Comparison of ENCODE assay signal across 8 mouse cellular contexts in genomic region chr5:63967591-63968141, GRCm38 (mm10). TPM values are rescaled to one million over a fixed set of nuclear protein-coding genes. Genes with fewer than 3 reads are reported as not detected.
A peak's percentile ranks its signal among the peaks of the same experiment; 100 is the strongest.
DNase-seq lines count a peak whose midpoint lies in the region; ATAC-seq and TF ChIP-seq lines count a peak whose summit lies in the region.

No protein-coding gene starts in this region.

- WGBS in heart, embryonic 12.5 days = 10% methylated on average over 12 of the region's 12 CpGs
- under 1% methylated on average over 12 of the region's 12 CpGs for WGBS in limb, embryonic 14.5 days
- WGBS in midbrain, postnatal 0 days = 3% methylated on average over 12 of the region's 12 CpGs

- no peak for ATAC-seq in heart, embryonic 12.5 days (ENCODE audit: insufficient number of reproducible peaks, low FRiP score)
- no peak for ATAC-seq in limb, embryonic 14.5 days (ENCODE audit: low FRiP score, low read depth)
- ATAC-seq in midbrain, postnatal 0 days (ENCODE audit: low FRiP score) = no peak

- H3K4me3 ChIP-seq in left cerebral cortex, adult 2 months = peak overlapping the region; percentile 63
- peak overlapping the region; percentile 91 for H3K4me3 ChIP-seq in heart, embryonic 12.5 days
- peak overlapping the region; percentile 67 for H3K4me3 ChIP-seq in limb, embryonic 14.5 days (replicated peaks; ENCODE audit: low read length)
- H3K4me3 ChIP-seq in midbrain, postnatal 0 days (ENCODE audit: low read depth, low read length) = peak overlapping the region; percentile 71

- DNase-seq in left cerebral cortex, adult 2 months (ENCODE audit: extremely low spot score in 1 of 2, low spot score in 2 of 2) = no peak
- no peak for DNase-seq in left cerebral cortex, postnatal 25 days (ENCODE audit: low spot score in 2 of 2)
- peak; percentile 49 for DNase-seq in brain, embryonic 14.5 days (ENCODE audit: low read depth)
- peak; percentile 54 for DNase-seq in limb, embryonic 14.5 days (ENCODE audit: low spot score)
- DNase-seq in midbrain, postnatal 0 days (ENCODE audit: low spot score) = no peak
- DNase-seq in right cerebral cortex, postnatal 36 days (ENCODE audit: low spot score in 2 of 2) = no peak
- DNase-seq in gastrocnemius, postnatal 36 days = no peak

- peak overlapping the region; percentile 81 for H3K27ac ChIP-seq in left cerebral cortex, adult 2 months
- H3K27ac ChIP-seq in heart, embryonic 12.5 days (ENCODE audit: poor library complexity, severe bottlenecking) = no peak overlapping the region
- 0 out of 2 replicates have a peak overlapping the region, but pooled peaks have one; percentile 14 for H3K27ac ChIP-seq in limb, embryonic 14.5 days (replicated peaks; ENCODE audit: low read depth, low read length)
- H3K27ac ChIP-seq in midbrain, postnatal 0 days (ENCODE audit: low read depth, low read length) = no peak overlapping the region

- no peaks in the 10 kb centered on the region for H3K36me3 ChIP-seq in heart, embryonic 12.5 days
- no peaks in the 10 kb centered on the region for H3K36me3 ChIP-seq in limb, embryonic 14.5 days (ENCODE audit: control insufficient read depth, insufficient read depth, low read length)
- H3K36me3 ChIP-seq in midbrain, postnatal 0 days (ENCODE audit: insufficient read depth, low read length) = no peaks in the 10 kb centered on the region

- H3K27me3 ChIP-seq in heart, embryonic 12.5 days (replicated peaks) = no peaks in the 10 kb centered on the region
- no peaks in the 10 kb centered on the region for H3K27me3 ChIP-seq in limb, embryonic 14.5 days (ENCODE audit: control insufficient read depth, insufficient read depth, low read length)
- H3K27me3 ChIP-seq in midbrain, postnatal 0 days (ENCODE audit: insufficient read depth, low read length) = no peaks in the 10 kb centered on the region

- no peak for TF ChIP-seq POLR2A in brain, embryonic 14.5 days (IDR thresholded peaks at IDR 0.05; ENCODE audit: borderline replicate concordance, extremely low read depth, insufficient read depth, insufficient read length, poor library complexity, severe bottlenecking)
- TF ChIP-seq POLR2A in limb, embryonic 14.5 days (IDR thresholded peaks at IDR 0.05; ENCODE audit: borderline replicate concordance, extremely low read depth, insufficient read depth, insufficient read length) = no peak

- intact Hi-C loops in left cerebral cortex, adult 2 months (cut with DNase I) = loop anchor here (2.0 to 5.0 kb wide), 3 partner anchors 61 to 125 kb away; partner anchors contain the start of gene Pgm2
- intact Hi-C loops in left cerebral cortex, postnatal 25 days (cut with DNase I) = loop anchor here (2.0 to 5.0 kb wide), 3 partner anchors 60 to 125 kb away; partner anchors contain the start of gene Pgm2
- intact Hi-C loops in gastrocnemius, postnatal 36 days (cut with DNase I) = no loop called here

- peaks cover 13% of the 10 kb centered on the region for H3K4me1 ChIP-seq in heart, embryonic 12.5 days (replicated peaks)
- peaks cover 18% of the 10 kb centered on the region; the same call in 1 of the 2 replicates for H3K4me1 ChIP-seq in limb, embryonic 14.5 days (ENCODE audit: control insufficient read depth, insufficient read depth, low read length)
- peaks cover 5% of the 10 kb centered on the region; the same call in 1 of the 2 replicates for H3K4me1 ChIP-seq in midbrain, postnatal 0 days (ENCODE audit: insufficient read depth, low read length)

- H3K9ac ChIP-seq in heart, embryonic 12.5 days = peak overlapping the region; percentile 87; the same call in 1 of the 2 replicates
- peak overlapping the region; percentile 69 for H3K9ac ChIP-seq in limb, embryonic 14.5 days (ENCODE audit: low read depth, low read length, severe bottlenecking)
- H3K9ac ChIP-seq in midbrain, postnatal 0 days (replicated peaks; ENCODE audit: low read length, poor library complexity, severe bottlenecking) = peak overlapping the region; percentile 73

- H3K9me3 ChIP-seq in heart, embryonic 12.5 days (replicated peaks) = no peaks in the 10 kb centered on the region
- H3K9me3 ChIP-seq in limb, embryonic 14.5 days (ENCODE audit: control insufficient read depth, low read length) = no peaks in the 10 kb centered on the region
- no peaks in the 10 kb centered on the region for H3K9me3 ChIP-seq in midbrain, postnatal 0 days (ENCODE audit: low read length)

- no peak for TF ChIP-seq CTCF in left cerebral cortex, adult 2 months (IDR thresholded peaks at IDR 0.05)
- no peak for TF ChIP-seq CTCF in brain, embryonic 14.5 days (IDR thresholded peaks at IDR 0.05; ENCODE audit: borderline replicate concordance, extremely low read depth, insufficient read depth, insufficient read length)
- TF ChIP-seq CTCF in midbrain, postnatal 0 days (IDR thresholded peaks at IDR 0.05) = no peak

- H3K4me2 ChIP-seq in heart, embryonic 12.5 days = peak overlapping the region; percentile 94
- H3K4me2 ChIP-seq in limb, embryonic 14.5 days (replicated peaks; ENCODE audit: low read depth, low read length, severe bottlenecking) = peak overlapping the region; percentile 75
- peak overlapping the region; percentile 95 for H3K4me2 ChIP-seq in midbrain, postnatal 0 days (ENCODE audit: low read depth, low read length, poor library complexity, severe bottlenecking)

RNA-seq across cellular contexts. Expression of gene Rell1, which starts 1.0 kb away (rescaled TPM):
- 10 to 100 TPM; 10.9 to 11.3 TPM for total RNA-seq in left cerebral cortex, adult 2 months (2021)
- total RNA-seq in left cerebral cortex, postnatal 25 days (2021) = 10 to 100 TPM; 10.6 to 11.7 TPM
- 8.0 and 8.1 TPM in 2 replicates for polyA plus RNA-seq in brain, embryonic 14.5 days (2012; rRNA removed)
- 8.5 and 10.1 TPM in 2 replicates for polyA plus RNA-seq in heart, embryonic 12.5 days (2016; fragmentation: Nextera tagmentation; extraction: Ambion mirVana)
- polyA plus RNA-seq in limb, embryonic 14.5 days (2012; rRNA removed) = 12.5 and 12.8 TPM in 2 replicates
- 11.9 and 12.2 TPM in 2 replicates for polyA plus RNA-seq in limb, embryonic 14.5 days (2014; fragmentation: Nextera tagmentation; extraction: Ambion mirVana)
- 3.1 and 5.2 TPM in 2 replicates for total RNA-seq in midbrain, postnatal 0 days (2014; rRNA removed)
- polyA plus RNA-seq in midbrain, postnatal 0 days (2015; fragmentation: Nextera tagmentation; extraction: Ambion mirVana) = 7.0 and 7.3 TPM in 2 replicates
- total RNA-seq in gastrocnemius, postnatal 36 days (2021) = 10 to 100 TPM in 1 of 2 experiments, 1 to 10 TPM in 1; 9.7 to 10.2 TPM

Comparison
In these comparisons a context has a peak if more than half of its experiments do, and no peak if none do; other contexts are left out.
1. DNase-seq: peak in brain, embryonic 14.5 days (single experiment) and limb, embryonic 14.5 days (single experiment); none in left cerebral cortex, adult 2 months (0 of 2), left cerebral cortex, postnatal 25 days (0 of 2), midbrain, postnatal 0 days (single experiment), right cerebral cortex, postnatal 36 days (0 of 2) and gastrocnemius, postnatal 36 days (0 of 2).
2. H3K27ac ChIP-seq: peak in left cerebral cortex, adult 2 months (single experiment) and limb, embryonic 14.5 days (single experiment); none in heart, embryonic 12.5 days (single experiment) and midbrain, postnatal 0 days (single experiment).
3. Peak in every context shown above with its lines, with median percentiles within 50 percentile points of each other: H3K4me3 ChIP-seq, H3K4me2 ChIP-seq and H3K9ac ChIP-seq.